Mouse (Mus musculus): ENCODE data around the gene Zfyve1.
A peak's percentile ranks its signal among the peaks of the same experiment; 100 is the strongest.

DNA sequence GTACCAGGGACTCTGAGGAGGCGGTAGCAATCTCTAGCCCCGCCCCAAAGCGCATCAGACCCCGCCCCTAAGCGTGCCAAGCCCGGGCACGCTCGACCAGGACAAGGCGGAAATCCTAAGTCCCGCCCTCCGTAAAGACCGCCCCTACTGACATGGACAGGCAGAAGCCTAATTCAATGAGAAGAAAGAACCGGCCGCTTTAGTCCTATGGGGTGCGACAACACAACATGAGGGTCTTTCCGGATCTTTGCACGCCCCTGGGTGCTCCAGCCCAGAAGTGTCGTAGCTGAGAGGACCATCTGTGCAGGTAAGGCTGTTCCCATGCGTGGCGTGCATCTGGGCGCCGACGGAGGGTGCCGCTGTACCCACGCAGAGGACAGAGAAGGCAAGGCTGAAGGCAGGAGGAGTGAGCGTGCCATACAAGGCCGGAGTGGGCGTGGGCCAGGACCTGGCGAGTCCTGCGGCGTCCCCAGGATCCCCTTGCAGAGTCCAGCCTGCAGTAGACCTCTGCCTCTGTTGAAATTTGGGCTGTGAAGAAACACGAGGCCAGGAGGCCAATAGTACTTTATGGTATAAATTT is 76.6 kb downstream of the Zfyve1 start, which contains the start of gene Dcaf4:
- no peak for TF ChIP-seq EP300 (IDR thresholded peaks at IDR 0.05; ENCODE audit: low read depth)
- peak; percentile 12; the same call in 1 of the 2 replicates for TF ChIP-seq CTCF (IDR thresholded peaks at IDR 0.05; ENCODE audit: low read depth)

Data from heart, postnatal 0 days (tissue).